ENCODE assay signal across 16 mouse cellular contexts in genomic region chr12:111071009-111071408, GRCm38 (mm10). TPM values are rescaled to one million over a fixed set of nuclear protein-coding genes. Genes with fewer than 3 reads are reported as not detected.
DNase-seq lines count a peak whose midpoint lies in the region; ATAC-seq and TF ChIP-seq lines count a peak whose summit lies in the region.
"Had no signal": no experiment of that assay in that cellular context is flagged by ENCODE, and none has a peak within 500 bp of the region (broad histone marks: within the 10 kb centered on the region; RNA-seq: fewer than 3 reads in every experiment).

No protein-coding gene starts in this region.

- H3K36me3 ChIP-seq in heart, embryonic 16.5 days (ENCODE audit: control insufficient read depth, insufficient read depth) = no peaks in the 10 kb centered on the region
- H3K36me3 ChIP-seq in liver, postnatal 0 days (replicated peaks; ENCODE audit: insufficient read depth, low read length) = 0 out of 2 replicates have a peak, but pooled peaks cover 4% of the 10 kb centered on the region
- H3K36me3 ChIP-seq: intestine, embryonic 15.5 days had no signal

- H3K9ac ChIP-seq in heart, embryonic 16.5 days (ENCODE audit: low read length) = no peak overlapping the region
- no peak overlapping the region; the same call in 1 of the 2 replicates for H3K9ac ChIP-seq in liver, postnatal 0 days (replicated peaks)
- H3K9ac ChIP-seq: forebrain, embryonic 13.5 days; intestine, embryonic 15.5 days; limb, embryonic 15.5 days; liver, embryonic 15.5 days had no signal

- no peak overlapping the region for H3K4me2 ChIP-seq in heart, embryonic 16.5 days (ENCODE audit: low read depth, low read length)
- H3K4me2 ChIP-seq in liver, postnatal 0 days (ENCODE audit: low read depth, low read length) = 0 out of 2 replicates have a peak overlapping the region, but pooled peaks have one; percentile 48
- H3K4me2 ChIP-seq: forebrain, embryonic 13.5 days; intestine, embryonic 15.5 days; limb, embryonic 15.5 days; midbrain, embryonic 11.5 days had no signal

- peak overlapping the region; percentile 48; the same call in 1 of the 2 replicates for H3K27ac ChIP-seq in heart, embryonic 16.5 days (ENCODE audit: low read length)
- H3K27ac ChIP-seq in liver, postnatal 0 days (ENCODE audit: low read depth) = no peak overlapping the region
- H3K27ac ChIP-seq: forebrain, embryonic 13.5 days; intestine, embryonic 15.5 days; limb, embryonic 15.5 days had no signal

- no peak for TF ChIP-seq EP300 in liver, postnatal 0 days (IDR thresholded peaks at IDR 0.05; ENCODE audit: low read depth)

- H3K27me3 ChIP-seq in heart, embryonic 16.5 days (ENCODE audit: control insufficient read depth, insufficient read depth, low read length) = no peaks in the 10 kb centered on the region
- no peaks in the 10 kb centered on the region for H3K27me3 ChIP-seq in liver, postnatal 0 days (ENCODE audit: insufficient read depth, low read length)
- H3K27me3 ChIP-seq: forebrain, embryonic 13.5 days; intestine, embryonic 15.5 days; limb, embryonic 15.5 days; liver, embryonic 15.5 days had no signal

- ATAC-seq in heart, embryonic 16.5 days (replicated peaks; ENCODE audit: extremely low read depth, insufficient read depth, low FRiP score) = no peak
- ATAC-seq in liver, postnatal 0 days = no peak
- ATAC-seq in granulocyte monocyte progenitor cell, adult 5-6 weeks (replicated peaks; ENCODE audit: poor library complexity, severe bottlenecking) = peak; percentile 66
- peak; percentile 41 for ATAC-seq in megakaryocyte progenitor cell, adult 5-6 weeks (replicated peaks; ENCODE audit: poor library complexity)
- ATAC-seq: forebrain, embryonic 13.5 days; hindbrain, embryonic 16.5 days; intestine, embryonic 15.5 days had no signal

- DNase-seq in heart, adult 11 months = no peak
- no peak for DNase-seq in liver, postnatal 0 days
- DNase-seq in liver = no peak
- DNase-seq in spleen, adult 18-20 months = no peak
- DNase-seq: cerebellum, adult 8-10 months; cerebellum, postnatal 36 days; left cerebral cortex, postnatal 4 days had no signal

- TF ChIP-seq CTCF in liver, postnatal 0 days (IDR thresholded peaks at IDR 0.05; ENCODE audit: low read depth) = no peak

- 60% methylated on average over 5 of the region's 5 CpGs for WGBS in heart, embryonic 16.5 days
- WGBS in liver, postnatal 0 days (ENCODE audit: insufficient replicate concordance) = 62% methylated on average over 5 of the region's 5 CpGs

- no peak overlapping the region for H3K4me3 ChIP-seq in heart, embryonic 16.5 days (ENCODE audit: low read length)
- H3K4me3 ChIP-seq in liver, postnatal 0 days (ENCODE audit: low read depth, low read length) = no peak overlapping the region
- H3K4me3 ChIP-seq: forebrain, embryonic 13.5 days; intestine, embryonic 15.5 days; limb, embryonic 15.5 days; liver, embryonic 15.5 days had no signal

- peaks cover 6% of the 10 kb centered on the region; the same call in 1 of the 2 replicates for H3K4me1 ChIP-seq in heart, embryonic 16.5 days (ENCODE audit: control insufficient read depth, insufficient read depth, low read length)
- no peaks in the 10 kb centered on the region for H3K4me1 ChIP-seq in liver, postnatal 0 days (ENCODE audit: insufficient read depth)
- H3K4me1 ChIP-seq: forebrain, embryonic 13.5 days; intestine, embryonic 15.5 days; limb, embryonic 15.5 days had no signal

- no peaks in the 10 kb centered on the region for H3K9me3 ChIP-seq in heart, embryonic 16.5 days (replicated peaks; ENCODE audit: control insufficient read depth, low read length)
- H3K9me3 ChIP-seq in liver, postnatal 0 days (ENCODE audit: low read length) = no peaks in the 10 kb centered on the region
- H3K9me3 ChIP-seq: forebrain, embryonic 13.5 days; intestine, embryonic 15.5 days; limb, embryonic 15.5 days; liver, embryonic 15.5 days had no signal

RNA-seq across cellular contexts. Expression of gene Rcor1, which starts 31.9 kb away (rescaled TPM):
- 6.4 and 6.5 TPM in 2 replicates for polyA plus RNA-seq in heart, embryonic 16.5 days (2015; fragmentation: Nextera tagmentation; extraction: Ambion mirVana)
- polyA plus RNA-seq in liver, postnatal 0 days (2015; fragmentation: Nextera tagmentation; extraction: Ambion mirVana) = 3.6 and 4.8 TPM in 2 replicates
- 36.3 and 44.3 TPM in 2 replicates for total RNA-seq in granulocyte monocyte progenitor cell, adult 5-6 weeks (2014; fragmentation: Nextera tagmentation)
- total RNA-seq in granulocyte monocyte progenitor cell, adult 5-6 weeks (2017) = 29.1 and 31.7 TPM in 2 replicates
- total RNA-seq in megakaryocyte progenitor cell, adult 5-6 weeks (2015) = 53.7 and 59.9 TPM in 2 replicates
- total RNA-seq in megakaryocyte progenitor cell, adult 5-6 weeks (2017) = 41.1 and 43.2 TPM in 2 replicates

Comparison
In these comparisons a context has a peak if more than half of its experiments do, and no peak if none do; other contexts are left out.
1. ATAC-seq: peak in granulocyte monocyte progenitor cell, adult 5-6 weeks (single experiment) and megakaryocyte progenitor cell, adult 5-6 weeks (single experiment); none in heart, embryonic 16.5 days (single experiment) and liver, postnatal 0 days (single experiment).